Mouse (Mus musculus) c-Kit-positive CD71-positive TER-119-negative erythroid progenitor cells, embryonic 14.5 days (primary cell): ENCODE measurements around the gene Kif5c.

Source experiments
- DNase-seq: peaks from one replicate; pipeline ENCODE4 v3.0.0-alpha.2; 2013; ENCODE audit warnings: low read depth

Kif5c gene

DNA sequence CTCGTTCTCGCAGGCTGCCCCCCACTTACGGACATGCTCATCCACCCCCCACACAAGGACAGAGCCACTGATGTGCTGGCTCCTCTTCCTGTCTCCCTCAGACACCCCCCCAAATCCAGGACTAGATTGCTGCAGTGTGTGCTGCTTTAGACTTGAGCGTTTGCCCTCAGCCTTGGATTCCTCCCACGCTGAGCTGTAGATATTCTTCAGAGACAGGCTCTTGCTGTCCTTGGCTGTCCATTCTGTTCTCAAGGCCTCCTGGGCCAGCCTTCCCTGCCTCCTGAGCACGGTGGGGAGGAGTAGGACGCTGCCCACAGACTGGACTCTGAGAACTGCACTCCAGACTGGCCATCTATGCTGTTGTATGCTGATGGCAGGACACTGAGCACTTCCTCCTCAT is 127.8 kb downstream of the Kif5c start:
- DNase-seq: no peak

DNA sequence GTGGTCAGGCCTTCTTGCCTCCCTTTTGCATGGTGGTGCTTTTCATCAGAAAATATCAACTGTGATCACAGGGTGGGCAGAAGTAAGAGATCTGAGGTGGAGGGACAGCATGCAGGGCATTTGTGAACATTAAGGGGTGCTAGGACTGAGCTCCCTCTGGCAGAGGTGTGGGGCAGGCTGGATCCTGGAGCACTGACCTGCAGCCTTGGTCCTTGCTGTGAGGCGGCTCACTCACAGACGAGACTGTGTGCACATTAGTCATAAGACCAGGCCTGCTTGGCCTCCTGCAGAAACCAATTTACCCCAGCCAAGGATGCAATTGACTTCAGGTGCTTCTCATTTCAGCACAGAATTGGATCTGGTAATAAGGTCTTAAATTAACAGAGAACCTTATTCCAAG is 128.6 kb downstream of the Kif5c start:
- DNase-seq: no peak

DNA sequence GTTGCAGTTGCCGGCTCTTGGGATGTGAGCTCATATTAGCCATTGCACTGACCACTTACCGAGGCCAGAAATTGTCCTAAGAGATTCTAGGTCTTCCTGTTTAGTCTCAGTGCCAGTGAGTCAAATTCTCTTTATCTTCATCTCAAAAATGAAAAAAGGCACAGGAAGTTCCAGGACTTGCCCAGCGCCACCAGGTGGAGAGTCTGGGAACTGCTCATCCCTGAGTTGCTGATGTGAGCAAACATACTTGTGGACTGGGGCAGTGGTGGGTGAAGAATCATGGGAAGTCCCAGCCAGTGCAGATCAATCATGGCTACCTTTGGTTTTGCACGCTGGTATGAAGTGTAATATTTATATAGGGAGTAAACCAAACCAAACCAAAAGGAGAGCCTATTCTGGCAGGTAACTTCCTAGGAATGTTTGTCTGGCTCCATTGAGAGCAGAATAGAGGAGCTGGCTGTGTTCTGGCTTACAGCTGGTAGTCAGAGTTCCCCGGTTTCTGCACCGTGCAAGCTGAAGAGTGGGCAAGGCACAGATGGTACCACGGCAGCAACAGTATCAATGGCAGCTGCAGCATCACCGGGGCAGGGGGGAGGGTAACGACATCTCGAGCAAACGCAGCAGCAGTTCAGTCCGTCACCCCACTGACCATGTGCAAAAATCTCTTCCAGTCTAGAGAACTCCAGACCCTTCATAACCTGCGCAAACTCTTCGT is 129.7 kb downstream of the Kif5c start:
- DNase-seq: no peak

DNA sequence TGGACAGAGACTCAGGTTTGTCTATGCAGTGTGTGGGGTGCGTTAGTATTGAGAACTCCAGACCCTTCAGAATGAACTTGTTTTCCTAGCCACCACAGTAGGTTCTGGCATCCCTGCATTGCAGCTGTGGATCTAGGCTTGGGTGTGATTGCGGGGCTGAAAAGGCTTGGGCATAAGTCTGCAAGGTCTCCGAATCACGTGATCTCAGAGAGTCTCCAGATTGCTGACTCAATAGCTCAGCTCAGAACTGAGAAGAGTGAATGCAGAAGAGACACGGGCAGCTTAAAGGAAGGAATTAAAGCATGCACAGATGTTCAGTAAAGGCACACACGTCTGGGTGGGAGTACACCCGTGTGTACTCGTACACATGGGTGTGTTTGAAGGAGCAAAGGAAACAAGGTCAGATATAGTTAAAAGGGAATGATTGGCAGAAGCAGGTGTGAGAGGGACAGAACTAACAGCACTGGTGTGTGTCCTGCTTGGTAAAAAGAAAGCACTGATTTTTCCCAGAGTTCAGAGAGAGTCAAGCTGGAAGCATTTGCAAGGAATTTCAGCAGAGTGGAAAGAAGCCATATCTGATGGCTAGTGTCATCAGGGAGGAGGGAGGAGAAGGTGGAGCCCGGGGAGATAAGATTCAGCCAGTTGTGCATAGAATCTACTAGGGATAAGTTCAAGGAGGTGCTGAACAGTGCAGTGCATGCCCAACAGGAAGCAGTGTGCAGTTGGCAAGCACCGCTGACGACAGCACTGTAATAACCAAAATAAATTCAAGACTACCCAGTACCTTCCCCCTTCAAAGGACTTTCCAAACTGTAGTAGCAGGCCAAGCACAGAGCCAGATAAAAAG is 130.9 kb downstream of the Kif5c start:
- DNase-seq: no peak

DNA sequence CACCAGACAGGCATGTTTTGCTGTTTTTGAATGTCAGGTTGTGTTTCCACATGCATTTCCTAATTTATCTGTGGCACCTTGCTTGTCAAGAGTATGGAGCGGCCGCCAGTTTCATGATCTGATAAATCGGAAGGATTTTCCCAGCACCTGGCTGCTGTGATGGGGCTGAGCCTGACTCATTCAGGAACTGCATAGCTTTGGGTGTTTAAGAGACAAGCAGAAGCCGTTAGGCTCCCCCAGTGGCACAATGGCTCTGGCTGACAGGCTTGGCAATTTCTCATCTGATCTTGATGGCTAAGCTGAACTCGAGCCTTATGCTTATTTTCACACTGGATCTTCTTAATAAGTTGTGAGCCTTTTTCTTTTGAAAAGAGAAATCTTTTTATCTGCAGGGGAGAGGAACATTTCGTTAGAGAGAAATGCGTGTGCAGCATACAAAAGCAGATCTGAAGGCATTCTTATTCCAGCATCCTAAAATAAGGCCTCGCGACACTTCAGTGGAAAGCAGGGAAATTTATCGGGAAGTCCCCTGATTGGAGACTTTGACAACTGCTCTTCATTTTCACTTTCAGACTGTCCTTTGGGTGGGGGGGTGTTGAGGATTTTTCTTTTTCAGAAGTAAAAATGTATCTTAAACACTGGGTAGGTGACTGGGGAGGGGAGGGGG is 132.6 kb downstream of the Kif5c start:
- no peak for DNase-seq

DNA sequence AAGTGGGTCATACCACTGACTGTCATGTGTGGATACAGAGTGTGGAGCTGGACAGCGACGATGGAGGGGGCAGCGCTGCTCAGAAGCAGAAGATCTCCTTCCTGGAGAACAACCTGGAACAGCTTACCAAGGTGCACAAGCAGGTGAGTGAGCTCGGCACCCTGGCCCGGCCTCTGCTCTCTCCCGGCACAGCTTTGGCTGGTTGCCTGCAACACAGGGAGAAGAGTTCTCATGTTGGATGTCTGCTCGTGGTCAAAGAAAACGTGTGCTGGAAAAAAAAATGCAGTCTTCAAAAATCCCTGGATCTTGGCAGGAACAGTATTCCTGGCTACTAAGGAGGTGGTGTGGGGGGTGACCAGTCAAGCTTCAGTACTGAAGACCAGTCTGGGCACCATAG is 133.1 kb downstream of the Kif5c start:
- no peak for DNase-seq

DNA sequence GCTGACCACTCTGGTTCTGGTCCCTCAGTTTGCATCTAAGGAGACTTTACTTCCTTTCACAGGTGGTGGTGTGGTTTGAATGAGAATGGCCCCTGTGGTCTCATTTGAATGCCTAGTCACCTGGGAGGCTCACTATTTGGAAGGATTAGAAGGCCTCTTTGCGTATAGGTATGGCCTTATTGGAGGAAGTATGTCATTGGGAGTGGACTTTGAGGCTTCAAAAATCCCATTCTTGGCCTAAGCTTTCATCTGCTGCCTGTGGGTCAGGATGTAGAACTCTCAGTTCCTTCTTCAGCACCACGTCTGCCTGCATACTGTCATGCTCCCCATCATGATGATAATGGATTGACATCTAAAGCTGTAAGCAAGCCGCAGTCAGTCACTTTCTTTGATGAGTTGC is 134.0 kb downstream of the Kif5c start:
- DNase-seq: no peak

DNA sequence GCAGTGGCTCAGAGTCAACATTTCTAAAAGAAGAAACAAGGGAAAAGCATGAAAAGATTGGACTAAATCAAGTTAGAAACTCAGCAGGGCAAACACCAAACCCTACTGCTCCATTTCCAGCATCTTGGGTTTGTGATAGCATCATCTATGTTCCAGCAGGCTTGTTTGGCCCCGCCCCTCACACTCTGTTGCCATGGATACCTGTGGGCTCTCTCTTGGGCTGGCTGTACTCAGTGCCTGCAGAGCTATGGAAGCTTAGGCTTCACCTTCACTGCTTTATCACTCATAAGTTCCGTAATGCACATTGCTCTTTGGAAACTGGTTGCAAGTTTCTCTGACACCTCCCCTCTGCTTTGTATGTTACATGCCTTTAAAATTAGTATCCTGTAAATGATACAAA is 136.0 kb downstream of the Kif5c start:
- no peak for DNase-seq

DNA sequence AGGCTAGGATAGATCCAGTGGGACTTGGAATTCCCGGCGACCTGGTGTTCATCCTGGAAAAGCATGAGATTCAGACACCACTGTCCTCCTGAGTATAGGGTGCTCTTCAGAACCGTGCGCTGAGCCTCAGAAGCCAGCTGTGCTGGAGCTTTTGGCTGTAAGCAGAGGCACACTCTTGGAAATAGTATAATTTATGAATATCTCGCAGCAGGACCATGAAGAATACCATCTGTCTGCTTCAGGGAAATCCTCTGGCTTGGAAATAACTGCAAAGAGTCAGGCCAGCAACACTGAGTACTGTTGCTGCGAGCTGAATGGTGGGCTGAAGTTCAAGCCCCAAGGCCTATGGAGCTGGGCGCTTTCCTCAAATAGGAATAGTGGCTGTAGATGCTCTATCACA is 138.5 kb downstream of the Kif5c start:
- no peak for DNase-seq

DNA sequence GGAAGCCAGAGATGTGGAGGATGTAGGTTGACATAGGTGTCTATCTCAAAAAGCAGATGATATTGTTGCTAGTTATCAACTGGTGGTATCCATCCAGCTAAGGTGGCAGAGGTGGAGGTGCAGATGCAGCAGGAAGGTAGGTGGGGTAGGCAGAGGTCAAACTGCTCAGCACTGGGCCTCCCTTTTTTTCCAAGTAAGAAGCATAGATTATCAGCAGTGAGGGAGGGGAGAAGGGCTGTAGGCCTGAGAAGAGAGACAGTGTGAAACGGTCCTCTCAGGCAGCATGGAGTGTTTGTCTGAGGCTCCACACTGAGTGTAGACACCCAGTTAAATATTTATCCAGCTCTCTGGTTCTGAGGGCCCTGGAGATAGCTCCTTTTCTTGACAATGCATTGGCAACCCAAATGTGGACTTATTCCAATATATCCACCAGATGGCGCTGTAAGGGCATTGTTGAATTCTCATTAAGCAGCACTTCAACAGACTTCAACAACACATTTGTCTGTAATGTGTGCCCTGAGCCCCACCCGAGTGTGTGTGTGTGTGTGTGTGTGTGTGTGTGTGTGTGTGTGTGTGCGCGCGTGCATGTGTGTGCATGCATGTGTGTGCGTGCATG is 145.3 kb downstream of the Kif5c start:
- peak; percentile 80 for DNase-seq

DNA sequence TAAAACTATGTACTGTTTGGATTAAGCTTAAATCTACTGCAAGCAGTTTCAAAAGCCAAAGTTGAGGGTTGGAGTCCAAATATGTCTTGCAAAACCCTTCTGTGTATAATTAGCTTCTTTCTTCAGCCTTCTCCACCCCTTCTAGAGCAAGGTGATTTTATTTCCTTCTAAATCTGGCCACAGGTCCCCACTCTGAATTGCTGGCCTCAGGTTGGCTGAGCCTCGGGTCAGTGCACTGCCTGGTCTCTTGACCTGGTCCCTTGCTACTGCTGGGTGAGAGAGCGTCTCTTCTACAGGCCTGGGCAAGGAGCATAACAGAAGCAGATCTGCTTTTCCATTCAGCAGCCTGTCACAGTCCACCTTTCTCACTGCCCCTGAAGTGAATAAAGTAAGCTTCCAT is 149.8 kb downstream of the Kif5c start:
- DNase-seq: no peak

DNA sequence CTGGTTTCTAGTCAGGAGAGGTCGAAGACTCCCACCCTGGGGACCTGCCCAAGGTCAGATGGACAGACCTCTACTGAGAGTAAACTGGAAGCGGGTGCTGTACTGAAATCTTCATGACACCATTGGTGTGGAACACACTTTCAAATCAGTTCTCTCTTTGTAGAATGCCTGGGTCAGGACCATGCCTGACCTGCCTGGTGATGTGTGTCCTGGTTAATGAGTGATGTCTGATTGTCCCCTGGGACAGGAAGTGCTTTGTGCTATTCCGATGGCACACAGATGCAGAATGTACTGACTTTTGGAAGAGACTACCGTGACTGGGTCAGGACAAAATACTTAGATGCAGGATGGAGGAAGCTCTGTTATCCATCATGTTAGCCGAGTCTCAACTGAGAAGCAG is 151.3 kb downstream of the Kif5c start:
- no peak for DNase-seq

DNA sequence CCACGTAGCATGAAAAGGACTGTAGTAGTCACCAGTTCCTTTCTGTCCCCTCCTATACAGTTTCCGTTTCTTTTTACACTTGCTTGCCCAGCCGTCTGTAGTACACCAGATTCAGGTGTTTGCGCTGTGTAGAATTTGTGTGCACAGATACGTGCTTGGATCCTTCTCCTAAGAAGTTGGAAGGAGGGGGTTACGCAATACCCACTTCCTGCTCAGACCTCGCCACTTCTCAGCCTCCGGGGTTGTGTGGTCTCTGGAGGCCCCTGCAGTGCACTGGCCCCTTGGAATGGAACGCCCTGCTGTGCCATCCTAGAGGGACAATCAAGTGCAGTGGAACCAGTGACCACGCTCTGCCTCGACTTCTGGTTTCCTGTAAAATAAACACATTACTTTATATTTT is 152.1 kb downstream of the Kif5c start:
- no peak for DNase-seq

DNA sequence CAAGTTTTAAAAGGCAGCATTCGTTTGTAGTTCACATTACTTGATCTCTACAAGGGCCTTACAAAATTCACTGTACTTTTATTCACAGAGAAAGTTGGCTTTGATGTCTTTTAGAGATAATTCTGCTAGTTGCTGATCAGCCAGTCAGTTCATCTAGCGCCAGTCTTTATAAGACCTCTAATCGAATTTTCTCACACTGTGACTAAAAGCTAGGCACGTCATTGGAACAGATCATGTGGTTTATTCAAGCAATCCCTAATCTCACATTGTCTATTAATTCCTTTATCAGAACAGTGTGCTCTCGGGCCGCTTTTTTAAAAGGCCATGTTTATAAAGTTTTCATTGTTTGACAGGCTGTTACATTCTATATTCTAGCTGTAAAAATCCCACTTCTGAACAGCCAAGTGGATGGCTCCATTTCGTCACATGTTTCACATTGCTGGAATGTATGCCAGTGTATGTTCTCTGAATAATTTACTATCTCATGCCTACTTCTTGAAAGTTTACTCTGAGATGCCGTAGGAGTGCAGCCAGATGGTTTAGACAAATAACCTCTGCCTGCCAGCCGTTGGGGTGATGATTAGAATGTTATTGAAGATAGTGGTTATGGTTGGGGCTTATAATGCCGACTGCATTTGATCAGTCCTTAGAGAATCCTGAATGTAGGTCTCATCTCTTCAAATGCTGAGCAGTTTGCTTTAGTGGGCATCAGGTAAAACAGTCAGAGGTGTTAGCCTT is 154.3 kb downstream of the Kif5c start:
- DNase-seq: peak; percentile 74

DNA sequence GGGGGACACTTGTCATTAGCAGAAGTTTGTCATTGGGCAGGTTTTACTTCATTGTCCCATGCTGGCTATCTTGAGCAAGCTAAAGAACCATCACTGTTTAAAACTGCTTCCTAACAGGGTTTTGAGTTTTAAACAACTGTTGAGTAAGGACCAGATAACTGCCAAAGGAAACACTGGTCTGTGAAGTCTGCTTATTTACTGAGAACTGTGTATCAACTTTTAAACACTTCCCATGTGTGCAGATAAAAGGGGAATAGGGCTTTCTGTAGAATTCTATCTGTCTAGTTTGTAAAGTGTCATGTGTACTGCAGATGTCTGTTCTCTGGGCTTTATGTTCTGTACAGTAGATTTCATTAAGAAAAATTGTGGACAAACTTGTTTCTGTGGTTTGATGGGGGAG is 155.1 kb downstream of the Kif5c start:
- DNase-seq: peak; percentile 53

DNA sequence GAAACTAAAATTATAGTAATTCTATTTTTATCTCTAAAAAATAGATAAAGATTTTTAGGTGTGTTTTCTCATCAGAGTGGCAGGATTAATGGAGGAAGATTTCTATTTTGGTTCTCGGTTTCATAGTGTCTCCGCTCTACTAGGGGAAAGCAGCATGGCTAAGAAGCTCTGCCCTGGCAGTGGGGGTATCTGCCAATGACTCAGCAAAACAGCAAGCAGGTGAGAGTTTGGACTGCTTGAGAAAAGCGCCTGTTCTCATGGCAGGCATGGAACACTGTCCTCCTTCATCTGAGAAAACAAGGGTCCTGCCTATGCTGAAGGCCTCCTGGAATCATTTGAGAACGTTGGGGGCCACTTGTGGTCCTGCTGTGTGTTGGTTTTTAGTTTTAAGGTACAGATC is 156.1 kb downstream of the Kif5c start:
- no peak for DNase-seq

DNA sequence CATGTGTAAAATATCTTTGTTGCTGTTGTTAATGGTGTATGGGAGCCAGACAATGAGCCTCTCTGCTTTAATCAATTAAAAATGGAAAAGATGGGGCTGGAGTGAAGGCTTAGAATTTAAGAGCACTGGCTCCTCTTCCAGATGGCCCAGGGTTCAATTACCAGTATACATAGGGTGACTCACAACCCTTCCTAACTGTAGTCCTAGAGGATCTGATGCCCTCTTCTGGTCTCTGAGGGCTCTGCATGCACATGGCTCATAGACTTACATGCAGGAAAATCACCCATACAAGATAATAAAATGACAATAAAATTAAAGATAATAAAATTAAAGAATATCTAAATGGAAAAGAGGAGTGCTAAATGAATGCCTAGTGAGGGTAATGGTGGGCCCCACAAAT is 156.6 kb downstream of the Kif5c start:
- DNase-seq: no peak

DNA sequence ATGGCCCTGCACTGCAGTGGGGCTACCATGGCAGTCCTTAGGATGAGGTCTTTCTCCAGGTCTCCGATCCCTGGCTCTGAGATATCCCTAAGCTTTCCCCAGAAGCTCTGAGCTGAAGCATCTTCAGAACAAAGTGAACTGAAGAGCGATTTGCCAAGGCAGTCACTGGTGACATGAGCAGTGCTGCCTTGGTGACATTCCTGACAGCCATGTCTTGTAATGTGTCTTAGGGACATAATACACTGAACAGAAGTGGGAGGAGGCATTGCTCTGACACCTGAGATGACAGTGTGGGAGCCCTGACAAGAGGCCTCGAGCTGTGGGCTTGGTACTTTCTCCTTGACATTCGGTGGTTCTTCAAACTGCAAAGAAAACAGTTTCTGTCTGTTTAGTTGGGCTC is 157.3 kb downstream of the Kif5c start:
- no peak for DNase-seq

DNA sequence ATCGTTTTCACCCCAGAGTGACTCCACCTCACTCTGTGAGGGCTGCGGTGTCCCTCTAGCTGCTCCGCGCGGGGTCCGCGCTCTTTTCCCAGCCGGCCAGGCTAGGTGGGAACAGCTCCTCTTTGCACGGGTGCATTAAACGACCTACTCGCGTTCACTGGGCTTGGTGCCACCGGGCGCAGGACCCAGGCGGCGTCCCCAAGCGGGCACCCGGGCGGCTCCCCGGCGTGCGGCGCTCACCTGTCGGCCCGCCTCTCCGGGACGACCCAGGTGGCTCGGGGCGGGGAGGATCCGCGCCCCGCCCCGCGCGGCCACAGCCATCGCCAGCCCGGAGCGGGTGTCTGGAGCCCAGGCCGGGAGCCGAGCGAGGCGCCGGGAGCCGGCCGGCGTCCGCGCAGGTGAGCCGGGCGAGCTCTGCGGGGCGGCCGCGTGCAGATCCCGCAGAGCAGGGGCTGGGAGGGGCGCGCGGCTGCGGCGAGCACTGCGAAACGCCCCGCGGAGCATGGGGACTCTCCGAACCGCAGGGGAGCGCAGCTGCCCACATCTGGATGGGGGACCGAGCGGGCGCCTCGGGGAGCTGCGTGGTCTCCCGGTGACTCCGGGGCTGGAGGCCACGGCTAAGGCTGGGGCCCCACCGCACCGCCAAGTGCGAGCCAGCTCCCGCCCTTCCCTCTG is 168.4 kb downstream of the Kif5c start, which contains the start of gene Lypd6b:
Gene Lypd6b, plus strand, starts transcription at position 313 of the 675 bp plus-strand sequence.
- no peak for DNase-seq

DNA sequence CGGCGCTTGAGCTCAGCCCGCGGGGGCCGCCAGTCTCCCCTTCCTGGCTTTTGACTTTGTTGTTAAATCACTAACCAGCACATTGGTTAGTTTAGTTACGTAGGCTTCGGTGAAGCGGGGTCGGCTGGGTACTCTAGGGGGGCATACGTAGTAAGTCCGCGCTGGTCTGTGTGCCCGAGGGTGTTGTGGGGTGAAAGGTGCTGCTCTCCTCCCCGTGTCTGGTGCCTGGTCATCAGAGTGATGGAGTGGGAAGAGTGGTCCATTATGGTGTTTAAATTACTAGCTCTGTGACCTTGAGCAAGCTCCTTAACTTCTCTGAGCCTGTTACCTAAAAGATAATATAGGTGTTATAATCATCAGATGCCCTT is 168.9 kb downstream of the Kif5c start:
- DNase-seq: no peak

DNA sequence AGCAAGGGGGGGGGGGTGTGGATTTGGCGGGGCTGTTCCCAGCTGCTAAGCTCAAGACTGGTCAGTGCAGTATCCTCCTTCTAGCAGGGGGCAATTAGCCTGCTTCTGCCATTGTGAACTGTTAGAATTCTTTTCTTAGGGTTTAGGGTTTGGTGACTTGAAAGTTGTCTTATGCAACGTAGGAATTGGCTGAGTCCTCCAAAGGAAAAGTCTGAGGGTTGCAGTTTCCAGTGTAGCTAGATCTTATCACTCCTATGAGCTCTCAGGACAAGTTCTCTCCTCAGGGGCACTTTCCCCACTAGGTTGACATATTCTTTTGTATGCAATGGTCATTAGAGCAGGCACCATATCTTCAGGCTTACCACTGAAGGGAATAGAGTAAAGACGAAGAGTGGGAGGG is 169.5 kb downstream of the Kif5c start:
- no peak for DNase-seq
